In genomic region chr13:31800581-31801576, GRCm38 (mm10) we compare ENCODE assay signal across 9 mouse cellular contexts. TPM values are rescaled to one million over a fixed set of nuclear protein-coding genes. Genes with fewer than 3 reads are reported as not detected.
DNase-seq lines count a peak whose midpoint lies in the region; ATAC-seq and TF ChIP-seq lines count a peak whose summit lies in the region.
"Had no signal": no experiment of that assay in that cellular context is flagged by ENCODE, and none has a peak within 500 bp of the region (broad histone marks: within the 10 kb centered on the region; RNA-seq: fewer than 3 reads in every experiment).

No protein-coding gene starts in this region.

- no peaks in the 10 kb centered on the region for H3K9me3 ChIP-seq in megakaryocyte, embryonic 14.5 days

- TF ChIP-seq POLR2A in cortical plate, adult 2 months (IDR thresholded peaks at IDR 0.05; ENCODE audit: extremely low read depth, insufficient read depth, low read length): no peak

- H3K4me3 ChIP-seq in cortical plate, adult 2 months (ENCODE audit: insufficient read depth, low read length): peak overlapping the region; percentile 17
- H3K4me3 ChIP-seq in megakaryocyte, embryonic 14.5 days (replicated peaks): peak overlapping the region; percentile 90

- peak; percentile 86 for DNase-seq in gastrocnemius, postnatal 14 days
- DNase-seq in induced T-regulatory cell, adult 2 months (ENCODE audit: low read depth): peak; percentile 75
- DNase-seq in left cerebral cortex, postnatal 10 days (ENCODE audit: extremely low spot score in 1 of 2, low spot score in 2 of 2): peak; percentile 56 to 93
- DNase-seq in right cerebral cortex, postnatal 10 days (ENCODE audit: low spot score in 2 of 2): peak; percentile 74 to 88
- DNase-seq in urinary bladder, postnatal 36 days (ENCODE audit: low spot score in 2 of 2): peak; percentile 84 to 90

- H3K27me3 ChIP-seq in megakaryocyte, embryonic 14.5 days (replicated peaks): peaks cover 93% of the 10 kb centered on the region

- intact Hi-C loops in gastrocnemius, postnatal 14 days (cut with DNase I; ENCODE audit: low total_unique reads): loop anchor here (2.0 to 5.0 kb wide), 4 partner anchors 156 to 881 kb away; no protein-coding TSS in a partner anchor
- intact Hi-C loops in left cerebral cortex, postnatal 10 days (cut with DNase I): loop anchor here (2.0 to 10.0 kb wide), 6 partner anchors 176 to 931 kb away; partner anchors contain the start of gene Foxf2

- H3K27ac ChIP-seq in cortical plate, adult 2 months (ENCODE audit: insufficient read depth, low read length): no peak overlapping the region

- peak; percentile 65 for ATAC-seq in activated CD4-positive, CD25-positive, alpha-beta regulatory T cell, adult 4 months

- TF ChIP-seq CTCF in cortical plate, adult 2 months (IDR thresholded peaks at IDR 0.05; ENCODE audit: extremely low read depth, insufficient read depth, low read length): peak; percentile 60

- no peaks in the 10 kb centered on the region; the same call in 1 of the 2 replicates for H3K4me1 ChIP-seq in cortical plate, adult 2 months (ENCODE audit: control insufficient read depth, insufficient read depth, low read length)
- H3K4me1 ChIP-seq in megakaryocyte, embryonic 14.5 days: peaks cover 52% of the 10 kb centered on the region

- no peaks in the 10 kb centered on the region for H3K36me3 ChIP-seq in megakaryocyte, embryonic 14.5 days (replicated peaks; ENCODE audit: low read length)

RNA-seq across cellular contexts. Expression of gene Foxc1, which starts 5.6 kb away (rescaled TPM):
- polyA plus RNA-seq in activated CD4-positive, CD25-positive, alpha-beta regulatory T cell, adult 4 months (2017; shearing (Covaris generic)): not detected
- 2.3 and 2.8 TPM in 2 replicates for polyA plus RNA-seq in cortical plate, adult 2 months (2012; rRNA removed)
- total RNA-seq in gastrocnemius, postnatal 14 days (2021): 1 to 10 TPM; 1.3 to 1.4 TPM
- total RNA-seq in left cerebral cortex, postnatal 10 days (2021): 1 to 10 TPM; 5.5 to 6.7 TPM
- polyA plus RNA-seq in megakaryocyte, embryonic 14.5 days (2012; ENCODE audit: insufficient read depth, low replicate concordance): 0.17 and 0.74 TPM in 2 replicates
- total RNA-seq: neutrophil, adult 5-6 weeks had no signal
